ENCODE assay signal across 8 mouse cellular contexts in the genomic region with DNA sequence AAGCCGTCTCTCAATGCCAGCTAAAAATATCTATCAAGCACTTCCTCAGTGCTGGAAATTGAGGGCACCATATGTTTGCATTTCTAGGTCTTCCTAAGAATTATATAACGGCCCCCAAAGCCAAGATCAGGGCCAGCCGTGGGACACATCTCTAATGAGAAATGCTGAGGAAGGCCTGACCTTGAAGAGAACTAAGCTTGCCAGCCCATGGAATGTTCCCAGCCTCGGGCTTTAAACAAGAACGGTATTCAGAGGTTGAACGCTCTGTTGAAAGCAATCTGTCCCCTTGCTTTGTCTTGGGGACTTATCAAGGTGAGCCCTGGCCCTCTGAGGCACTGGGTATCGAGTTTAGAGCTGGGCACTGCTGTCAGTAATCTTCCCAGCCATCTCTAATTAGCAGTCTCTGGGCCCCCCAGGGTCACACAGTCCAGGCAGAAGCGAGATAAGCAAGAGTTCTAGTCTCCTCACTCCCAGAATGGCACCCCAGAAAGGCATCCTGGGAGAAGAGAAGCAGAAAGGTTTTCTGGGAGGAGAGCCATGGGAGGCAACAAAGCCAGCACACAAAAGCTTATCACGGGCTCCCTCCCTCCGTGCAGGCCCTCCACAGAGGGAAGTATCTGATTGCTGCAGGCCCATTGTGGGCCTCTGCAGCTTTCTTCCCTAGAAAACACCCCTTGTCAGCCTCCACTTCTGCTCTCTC. TPM values are rescaled to one million over a fixed set of nuclear protein-coding genes. Genes with fewer than 3 reads are reported as not detected.
DNase-seq lines count a peak whose midpoint lies in the region; ATAC-seq and TF ChIP-seq lines count a peak whose summit lies in the region.

No protein-coding gene starts in this region.

- H3K27me3 ChIP-seq in heart, embryonic 11.5 days (ENCODE audit: control insufficient read depth, insufficient read depth, low read length): no peaks in the 10 kb centered on the region

- H3K4me1 ChIP-seq in heart, embryonic 11.5 days (ENCODE audit: control insufficient read depth, insufficient read depth, low read length): peaks cover 16% of the 10 kb centered on the region

- no peak for DNase-seq in heart, adult 8-10 months (ENCODE audit: low spot score)
- DNase-seq in retina, postnatal 1 day: peak; percentile 14
- DNase-seq in retina, embryonic 14.5 days (ENCODE audit: low spot score): no peak
- DNase-seq in testis, postnatal 14 days (ENCODE audit: low spot score): peak; percentile 65
- no peak for DNase-seq in urinary bladder, adult 18-20 months (ENCODE audit: low spot score in 2 of 2)
- DNase-seq in gastrocnemius, adult 2 months: no peak

- H3K27ac ChIP-seq in heart, embryonic 11.5 days (ENCODE audit: low read depth, low read length): peak overlapping the region; percentile 54
- H3K27ac ChIP-seq in gastrocnemius, adult 2 months: no peak overlapping the region

- H3K36me3 ChIP-seq in heart, embryonic 11.5 days (ENCODE audit: control insufficient read depth, insufficient read depth, low read length): no peaks in the 10 kb centered on the region

- H3K9me3 ChIP-seq in heart, embryonic 11.5 days (replicated peaks; ENCODE audit: control insufficient read depth, low read length): no peaks in the 10 kb centered on the region

- H3K4me2 ChIP-seq in heart, embryonic 11.5 days: peak overlapping the region; percentile 14; the same call in 1 of the 2 replicates

- intact Hi-C loops in gastrocnemius, adult 2 months (cut with DNase I): no loop called here

- no peak overlapping the region for H3K4me3 ChIP-seq in heart, embryonic 11.5 days (ENCODE audit: low read depth, low read length)
- H3K4me3 ChIP-seq in gastrocnemius, adult 2 months: no peak overlapping the region

- 27% methylated on average over 10 of the region's 10 CpGs for WGBS in heart, embryonic 11.5 days (ENCODE audit: insufficient replicate concordance)

- peak; percentile 67 for ATAC-seq in heart, embryonic 11.5 days (replicated peaks; ENCODE audit: insufficient number of reproducible peaks, low FRiP score, low TSS enrichment)
- peak; percentile 62 to 76; a peak in 3 of 4 replicates for ATAC-seq in hematopoietic stem cell, adult 5-6 weeks (replicated peaks in 1 of 2; ENCODE audit: insufficient read depth in 1 of 2, low FRiP score in 2 of 2, low TSS enrichment in 1 of 2, low read depth in 1 of 2, poor library complexity in 2 of 2, severe bottlenecking in 2 of 2)

- no peak for TF ChIP-seq CTCF in gastrocnemius, adult 2 months (IDR thresholded peaks at IDR 0.05)

- no peak overlapping the region for H3K9ac ChIP-seq in heart, embryonic 11.5 days (ENCODE audit: low read depth, low read length)

RNA-seq across cellular contexts. Expression of gene Atp1a1, which starts 41.8 kb away (rescaled TPM):
- polyA plus RNA-seq in heart, embryonic 11.5 days (2014; fragmentation: Nextera tagmentation; extraction: Ambion mirVana): 404 and 434 TPM in 2 replicates
- total RNA-seq in heart, adult 8-10 months (2022): 100 to 1,000 TPM; 757 to 917 (median 814) TPM
- total RNA-seq in hematopoietic stem cell, adult 5-6 weeks (2017): 143 and 168 TPM in 2 replicates
- total RNA-seq in gastrocnemius, adult 2 months (2021): 10 to 100 TPM; 80.1 to 81.1 TPM

Comparison
In these comparisons a context has a peak if more than half of its experiments do, and no peak if none do; other contexts are left out.
1. DNase-seq: peak in retina, postnatal 1 day (single experiment) and testis, postnatal 14 days (single experiment); none in heart, adult 8-10 months (single experiment), retina, embryonic 14.5 days (single experiment), urinary bladder, adult 18-20 months (0 of 2) and gastrocnemius, adult 2 months (single experiment).